ENCODE assay signal across 8 mouse cellular contexts in the genomic region with DNA sequence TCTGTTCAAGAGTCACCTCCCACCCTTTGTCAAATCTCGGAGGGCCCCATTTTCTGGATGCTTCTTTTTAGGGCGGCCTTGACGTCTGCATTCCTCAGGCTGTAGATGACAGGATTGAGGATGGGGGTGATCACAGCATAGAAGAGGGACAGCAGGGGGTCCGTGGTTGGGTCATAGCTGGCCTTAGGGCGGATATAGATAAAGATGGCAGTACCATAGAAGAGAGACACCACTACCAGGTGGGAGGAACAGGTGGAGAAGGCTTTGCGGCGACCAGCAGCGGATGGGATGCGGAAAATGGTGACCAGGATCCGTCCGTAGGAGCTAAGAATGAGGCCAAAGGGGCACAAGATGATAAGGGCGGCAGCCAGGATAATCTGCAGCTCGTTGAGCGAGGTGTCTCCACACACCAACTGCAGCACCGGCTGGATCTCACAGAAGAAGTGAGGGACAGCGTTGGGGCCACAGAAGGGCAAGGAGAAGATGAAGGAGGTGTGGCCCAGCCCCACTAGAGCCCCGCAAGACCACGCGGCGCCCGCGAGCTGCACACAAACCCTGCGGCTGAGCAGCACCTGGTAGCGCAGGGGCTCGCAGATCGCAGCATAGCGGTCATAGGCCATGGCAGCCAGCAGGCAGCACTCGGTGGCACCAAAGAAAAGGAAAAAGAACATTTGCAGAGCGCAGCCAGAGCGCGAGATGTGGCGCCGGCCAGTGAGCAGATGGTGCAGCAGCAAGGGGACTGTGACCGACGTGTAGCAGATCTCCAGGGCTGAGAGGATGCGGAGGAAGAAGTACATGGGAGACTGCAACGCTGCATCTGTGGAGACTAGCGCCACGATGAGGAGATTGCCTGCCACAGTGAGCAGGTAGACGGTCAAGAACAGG. TPM values are rescaled to one million over a fixed set of nuclear protein-coding genes. Genes with fewer than 3 reads are reported as not detected.
DNase-seq lines count a peak whose midpoint lies in the region; ATAC-seq lines count a peak whose summit lies in the region.
"Had no signal": no experiment of that assay in that cellular context is flagged by ENCODE, and none has a peak within 500 bp of the region (broad histone marks: within the 10 kb centered on the region; RNA-seq: fewer than 3 reads in every experiment).

No protein-coding gene starts in this region.

- H3K4me2 ChIP-seq in embryonic facial prominence, embryonic 14.5 days (ENCODE audit: low read depth, low read length): peak overlapping the region; percentile 39
- H3K4me2 ChIP-seq: liver, embryonic 15.5 days had no signal

- H3K9ac ChIP-seq in embryonic facial prominence, embryonic 14.5 days (ENCODE audit: low read depth, low read length): no peak overlapping the region
- H3K9ac ChIP-seq: liver, embryonic 15.5 days had no signal

- peaks cover 15% of the 10 kb centered on the region for H3K27me3 ChIP-seq in megakaryocyte, embryonic 14.5 days (replicated peaks)
- peaks cover 24% of the 10 kb centered on the region for H3K27me3 ChIP-seq in embryonic facial prominence, embryonic 14.5 days (replicated peaks; ENCODE audit: control insufficient read depth, insufficient read depth, low read length)

- H3K36me3 ChIP-seq in megakaryocyte, embryonic 14.5 days (replicated peaks; ENCODE audit: low read length): no peaks in the 10 kb centered on the region
- no peaks in the 10 kb centered on the region for H3K36me3 ChIP-seq in embryonic facial prominence, embryonic 14.5 days (ENCODE audit: control insufficient read depth, insufficient read depth, low read length)
- H3K36me3 ChIP-seq: liver, embryonic 15.5 days had no signal

- peak overlapping the region; percentile 51 for H3K4me3 ChIP-seq in megakaryocyte, embryonic 14.5 days (replicated peaks)
- peak overlapping the region; percentile 16 for H3K4me3 ChIP-seq in embryonic facial prominence, embryonic 14.5 days (ENCODE audit: low read depth, low read length)
- H3K4me3 ChIP-seq: liver, embryonic 15.5 days had no signal

- H3K27ac ChIP-seq in embryonic facial prominence, embryonic 14.5 days (replicated peaks; ENCODE audit: low read depth, low read length): no peak overlapping the region
- H3K27ac ChIP-seq: liver, embryonic 15.5 days had no signal

- no peak for DNase-seq in embryonic facial prominence, embryonic 14.5 days (ENCODE audit: low spot score)
- peak; percentile 15 to 29 for DNase-seq in left cerebral cortex, postnatal 36 days (ENCODE audit: low spot score in 2 of 2)
- DNase-seq in right cerebral cortex, postnatal 14 days: peak; percentile 13
- no peak for DNase-seq in MN1 (ENCODE audit: low spot score)

- 20% methylated on average over 40 of the region's 40 CpGs for WGBS in embryonic facial prominence, embryonic 14.5 days

- peaks cover 5% of the 10 kb centered on the region; the same call in 1 of the 2 replicates for H3K9me3 ChIP-seq in megakaryocyte, embryonic 14.5 days
- no peaks in the 10 kb centered on the region for H3K9me3 ChIP-seq in embryonic facial prominence, embryonic 14.5 days (ENCODE audit: control insufficient read depth, low read length)
- H3K9me3 ChIP-seq: liver, embryonic 15.5 days had no signal

- intact Hi-C loops in left cerebral cortex, postnatal 36 days (cut with DNase I): no loop called here

- ATAC-seq in megakaryocyte, adult 5-6 weeks (ENCODE audit: poor library complexity, severe bottlenecking): no peak
- no peak for ATAC-seq in embryonic facial prominence, embryonic 14.5 days (ENCODE audit: low read depth)
- no peak for ATAC-seq in megakaryocyte-erythroid progenitor cell, adult 5-6 weeks (replicated peaks; ENCODE audit: low FRiP score, low TSS enrichment, poor library complexity, severe bottlenecking)

- peaks cover 7% of the 10 kb centered on the region; the same call in 1 of the 2 replicates for H3K4me1 ChIP-seq in megakaryocyte, embryonic 14.5 days
- no peaks in the 10 kb centered on the region for H3K4me1 ChIP-seq in embryonic facial prominence, embryonic 14.5 days (ENCODE audit: control insufficient read depth, insufficient read depth, low read length)
- H3K4me1 ChIP-seq: liver, embryonic 15.5 days had no signal

RNA-seq across cellular contexts. Expression of gene Olfr95, which starts 1.8 kb away (rescaled TPM):
- polyA plus RNA-seq in megakaryocyte, embryonic 14.5 days (2012; ENCODE audit: insufficient read depth, low replicate concordance): not detected in 2 replicates
- not detected in 2 replicates for total RNA-seq in megakaryocyte, adult 5-6 weeks (2015)
- 0.04 TPM in 1 of 2 replicates, not detected in the other for total RNA-seq in megakaryocyte, adult 5-6 weeks (2017)
- polyA plus RNA-seq in embryonic facial prominence, embryonic 14.5 days (2014; fragmentation: Nextera tagmentation; extraction: Ambion mirVana): not detected in 2 replicates
- total RNA-seq in left cerebral cortex, postnatal 36 days (2021): not detected
- not detected in 2 replicates for total RNA-seq in megakaryocyte-erythroid progenitor cell, adult 5-6 weeks (2014; fragmentation: Nextera tagmentation)
- total RNA-seq in megakaryocyte-erythroid progenitor cell, adult 5-6 weeks (2017): not detected in 2 replicates
- polyA plus RNA-seq: liver, embryonic 15.5 days had no signal

RNA-seq across cellular contexts. Expression of gene Olfr96, which starts 8.8 kb away (rescaled TPM):
- polyA plus RNA-seq in megakaryocyte, embryonic 14.5 days (2012; ENCODE audit: insufficient read depth, low replicate concordance): not detected in 2 replicates
- total RNA-seq in megakaryocyte, adult 5-6 weeks (2015): not detected in 2 replicates
- total RNA-seq in megakaryocyte, adult 5-6 weeks (2017): not detected in 2 replicates
- polyA plus RNA-seq in embryonic facial prominence, embryonic 14.5 days (2014; fragmentation: Nextera tagmentation; extraction: Ambion mirVana): 0.29 TPM in 1 of 2 replicates, not detected in the other
- not detected for total RNA-seq in left cerebral cortex, postnatal 36 days (2021)
- total RNA-seq in megakaryocyte-erythroid progenitor cell, adult 5-6 weeks (2014; fragmentation: Nextera tagmentation): not detected in 2 replicates
- total RNA-seq in megakaryocyte-erythroid progenitor cell, adult 5-6 weeks (2017): not detected in 2 replicates
- polyA plus RNA-seq: liver, embryonic 15.5 days had no signal

RNA-seq across cellular contexts. Expression of gene Olfr94, which starts 10.3 kb away (rescaled TPM):
- polyA plus RNA-seq in megakaryocyte, embryonic 14.5 days (2012; ENCODE audit: insufficient read depth, low replicate concordance): not detected in 2 replicates
- not detected in 2 replicates for total RNA-seq in megakaryocyte, adult 5-6 weeks (2015)
- total RNA-seq in megakaryocyte, adult 5-6 weeks (2017): not detected in 2 replicates
- polyA plus RNA-seq in embryonic facial prominence, embryonic 14.5 days (2014; fragmentation: Nextera tagmentation; extraction: Ambion mirVana): 0.10 and 0.21 TPM in 2 replicates
- not detected for total RNA-seq in left cerebral cortex, postnatal 36 days (2021)
- total RNA-seq in megakaryocyte-erythroid progenitor cell, adult 5-6 weeks (2014; fragmentation: Nextera tagmentation): not detected in 2 replicates
- not detected in 2 replicates for total RNA-seq in megakaryocyte-erythroid progenitor cell, adult 5-6 weeks (2017)
- polyA plus RNA-seq: liver, embryonic 15.5 days had no signal

RNA-seq across cellular contexts. Expression of gene Ubd, which starts 17.4 kb away (rescaled TPM):
- polyA plus RNA-seq in megakaryocyte, embryonic 14.5 days (2012; ENCODE audit: insufficient read depth, low replicate concordance): not detected in 2 replicates
- total RNA-seq in megakaryocyte, adult 5-6 weeks (2015): not detected in 2 replicates
- total RNA-seq in megakaryocyte, adult 5-6 weeks (2017): 0.40 TPM in 1 of 2 replicates, not detected in the other
- 0.22 TPM in 1 of 2 replicates, not detected in the other for polyA plus RNA-seq in embryonic facial prominence, embryonic 14.5 days (2014; fragmentation: Nextera tagmentation; extraction: Ambion mirVana)
- not detected for total RNA-seq in left cerebral cortex, postnatal 36 days (2021)
- total RNA-seq in megakaryocyte-erythroid progenitor cell, adult 5-6 weeks (2014; fragmentation: Nextera tagmentation): not detected in 2 replicates
- 0.88 TPM in 1 of 2 replicates, not detected in the other for total RNA-seq in megakaryocyte-erythroid progenitor cell, adult 5-6 weeks (2017)
- polyA plus RNA-seq: liver, embryonic 15.5 days had no signal

RNA-seq across cellular contexts. Expression of gene Olfr97, which starts 26.0 kb away (rescaled TPM):
- polyA plus RNA-seq in megakaryocyte, embryonic 14.5 days (2012; ENCODE audit: insufficient read depth, low replicate concordance): not detected in 2 replicates
- total RNA-seq in megakaryocyte, adult 5-6 weeks (2015): not detected in 2 replicates
- not detected in 2 replicates for total RNA-seq in megakaryocyte, adult 5-6 weeks (2017)
- not detected in 2 replicates for polyA plus RNA-seq in embryonic facial prominence, embryonic 14.5 days (2014; fragmentation: Nextera tagmentation; extraction: Ambion mirVana)
- not detected for total RNA-seq in left cerebral cortex, postnatal 36 days (2021)
- total RNA-seq in megakaryocyte-erythroid progenitor cell, adult 5-6 weeks (2014; fragmentation: Nextera tagmentation): not detected in 2 replicates
- total RNA-seq in megakaryocyte-erythroid progenitor cell, adult 5-6 weeks (2017): not detected in 2 replicates
- polyA plus RNA-seq: liver, embryonic 15.5 days had no signal

Comparison
In these comparisons a context has a peak if more than half of its experiments do, and no peak if none do; other contexts are left out.
1. DNase-seq: peak in left cerebral cortex, postnatal 36 days (2 of 2) and right cerebral cortex, postnatal 14 days (single experiment); none in embryonic facial prominence, embryonic 14.5 days (single experiment) and MN1 (single experiment).